Mouse (Mus musculus) thymus, adult 2 months (tissue): ENCODE measurements around the gene Cd164. TPM values are rescaled to one million over a fixed set of nuclear protein-coding genes. Genes with fewer than 3 reads are reported as not detected.
A peak's percentile ranks its signal among the peaks of the same experiment; 100 is the strongest.

Experiments used
- DNase-seq: peaks from one replicate; pipeline ENCODE4 v3.0.0; 2021
- H3K27ac ChIP-seq: fragments of 200-500 bp; 2 replicates; pipeline ENCODE4 v1.5.1; 2012; ENCODE audit warnings: low read length, control low read depth; ENCODE audit not compliant: control insufficient read depth, insufficient read depth
- H3K27me3 ChIP-seq: fragments of 200-500 bp; 2 replicates; pipeline ENCODE4 v1.6.1; 2012; ENCODE audit warnings: mild to moderate bottlenecking, low read length, moderate library complexity, mixed read lengths; ENCODE audit not compliant: control insufficient read depth, insufficient read depth
- H3K36me3 ChIP-seq: fragments of 200-500 bp; 2 replicates; pipeline ENCODE4 v1.6.1; 2012; ENCODE audit warnings: mild to moderate bottlenecking, low read length, moderate library complexity; ENCODE audit not compliant: control insufficient read depth, insufficient read depth
- H3K4me1 ChIP-seq: fragments of 200-500 bp; replicated peaks from 2 replicates; pipeline ENCODE4 v1.6.1; 2012; ENCODE audit warnings: low read length; ENCODE audit not compliant: control insufficient read depth, insufficient read depth
- H3K4me3 ChIP-seq: fragments of 200-500 bp; 2 replicates; pipeline ENCODE4 v1.5.1; 2012; ENCODE audit warnings: mild to moderate bottlenecking, low read length, control low read depth, moderate library complexity; ENCODE audit not compliant: control insufficient read depth, insufficient read depth
- CTCF ChIP-seq: fragments of 200-500 bp; IDR thresholded peaks from 2 replicates; pipeline ENCODE4 v1.5.1; 2012; ENCODE audit warnings: mild to moderate bottlenecking, control low read depth, low read length, moderate library complexity, borderline replicate concordance; ENCODE audit not compliant: control insufficient read depth, poor library complexity, insufficient read depth; ENCODE audit errors: extremely low read depth
- POLR2A ChIP-seq: fragments of 200-500 bp; IDR thresholded peaks from 2 replicates; pipeline ENCODE4 v1.6.1; 2012; ENCODE audit warnings: mild to moderate bottlenecking, low read length, control low read depth, moderate library complexity; ENCODE audit not compliant: control insufficient read depth, poor library complexity, insufficient read depth; ENCODE audit errors: extremely low read depth
- WGBS: fragments of 180-500 bp; shearing (Covaris S2); methylation state at CpG from one replicate; pipeline ENCODE4 v1.1.7; 2018; 5-methylcytosine and 5-hydroxymethylcytosine counted together
- polyA plus RNA-seq: library from polyadenylated mRNA; depleted of rRNA; stranded (reverse); fragments of >200 nt; gene quantifications from 2 replicates; pipeline ENCODE4 v1.2.3, GENCODE M21; 2012

The Cd164 gene
- polyA plus RNA-seq, 1 experiment = 223 TPM

GRCm38 (mm10) chr10:41518508-41518980 lies 670 bp upstream of the Cd164 start:
- TF ChIP-seq POLR2A (no peak), CTCF (no peak)
- Histone ChIP-seq H3K27ac (peak overlapping the region; percentile 92), H3K36me3 (peaks cover 8% of the 10 kb centered on the region; the same call in 1 of the 2 replicates), H3K4me3 (peak overlapping the region; percentile 85), H3K27me3 (no peaks in the 10 kb centered on the region), H3K4me1 (no peaks in the 10 kb centered on the region; the same call in 1 of the 2 replicates)
- DNase-seq = peak; percentile 87
- WGBS = under 1% methylated on average over 23 of the region's 23 CpGs

GRCm38 (mm10) chr10:41519640-41520409 lies 611 bp downstream of the Cd164 start:
- peak; percentile 22; the same call in 1 of the 2 replicates for TF ChIP-seq CTCF
- no peak for TF ChIP-seq POLR2A
- peaks cover 3% of the 10 kb centered on the region for H3K4me1 ChIP-seq
- H3K4me3 ChIP-seq = peak overlapping the region; percentile 85
- under 1% methylated on average over 65 of the region's 65 CpGs for WGBS
- peak; percentile 70 for DNase-seq
- H3K36me3 ChIP-seq = peaks cover 21% of the 10 kb centered on the region
- no peaks in the 10 kb centered on the region for H3K27me3 ChIP-seq
- H3K27ac ChIP-seq = peak overlapping the region; percentile 73

- Histone ChIP-seq H3K27ac (no peak overlapping the region; the same call in 1 of the 2 replicates), H3K36me3 (peaks cover 21% of the 10 kb centered on the region), H3K4me1 (peaks cover 3% of the 10 kb centered on the region), H3K27me3 (no peaks in the 10 kb centered on the region), H3K4me3 (peak overlapping the region; percentile 85; the same call in 1 of the 2 replicates)
- TF ChIP-seq POLR2A = no peak
- TF ChIP-seq CTCF = no peak
- 2% methylated on average over 5 of the region's 5 CpGs for WGBS
- no peak for DNase-seq
Measured at GRCm38 (mm10) chr10:41520410-41520673, 1.1 kb downstream of the Cd164 start.

GRCm38 (mm10) chr10:41523386-41523785 lies 4.2 kb downstream of the Cd164 start:
- DNase-seq = no peak
- no peak overlapping the region for H3K4me3 ChIP-seq
- peaks cover 6% of the 10 kb centered on the region for H3K4me1 ChIP-seq
- TF ChIP-seq CTCF (no peak), POLR2A (no peak)
- H3K27me3 ChIP-seq = no peaks in the 10 kb centered on the region
- WGBS = 26% methylated on average over 3 of the region's 3 CpGs
- H3K27ac ChIP-seq = no peak overlapping the region
- peaks cover 45% of the 10 kb centered on the region for H3K36me3 ChIP-seq

- H3K27ac ChIP-seq = no peak overlapping the region
- H3K36me3 ChIP-seq = peaks cover 62% of the 10 kb centered on the region
- 8% methylated on average over 1 of the region's 1 CpGs for WGBS
- TF ChIP-seq POLR2A = no peak
- no peak for TF ChIP-seq CTCF
- H3K4me1 ChIP-seq = peaks cover 6% of the 10 kb centered on the region
- DNase-seq = no peak
- H3K4me3 ChIP-seq = no peak overlapping the region
- no peaks in the 10 kb centered on the region for H3K27me3 ChIP-seq
Measured at GRCm38 (mm10) chr10:41525696-41526095, 6.5 kb downstream of the Cd164 start.

- no peak for DNase-seq
- H3K4me3 ChIP-seq = no peak overlapping the region
- TF ChIP-seq CTCF (no peak), POLR2A (no peak)
- peaks cover 68% of the 10 kb centered on the region for H3K36me3 ChIP-seq
- WGBS = 18% methylated on average over 5 of the region's 5 CpGs
- H3K4me1 ChIP-seq = peaks cover 3% of the 10 kb centered on the region
- H3K27ac ChIP-seq = no peak overlapping the region
- no peaks in the 10 kb centered on the region for H3K27me3 ChIP-seq
Measured at GRCm38 (mm10) chr10:41529972-41530371, 10.8 kb downstream of the Cd164 start.

- WGBS = 99% methylated on average over 2 of the region's 2 CpGs
- Histone ChIP-seq H3K4me1 (no peaks in the 10 kb centered on the region), H3K27me3 (no peaks in the 10 kb centered on the region), H3K36me3 (peaks cover 27% of the 10 kb centered on the region), H3K27ac (no peak overlapping the region), H3K4me3 (no peak overlapping the region)
- DNase-seq = no peak
- TF ChIP-seq CTCF = no peak
- no peak for TF ChIP-seq POLR2A
Measured at GRCm38 (mm10) chr10:41535991-41536390, 16.8 kb downstream of the Cd164 start.
